Mouse (Mus musculus): ENCODE measurements around the gene Casc1. TPM values are rescaled to one million over a fixed set of nuclear protein-coding genes. Genes with fewer than 3 reads are reported as not detected.

Casc1 gene
- polyA plus RNA-seq, 1 experiment, result 1.3 TPM

DNA sequence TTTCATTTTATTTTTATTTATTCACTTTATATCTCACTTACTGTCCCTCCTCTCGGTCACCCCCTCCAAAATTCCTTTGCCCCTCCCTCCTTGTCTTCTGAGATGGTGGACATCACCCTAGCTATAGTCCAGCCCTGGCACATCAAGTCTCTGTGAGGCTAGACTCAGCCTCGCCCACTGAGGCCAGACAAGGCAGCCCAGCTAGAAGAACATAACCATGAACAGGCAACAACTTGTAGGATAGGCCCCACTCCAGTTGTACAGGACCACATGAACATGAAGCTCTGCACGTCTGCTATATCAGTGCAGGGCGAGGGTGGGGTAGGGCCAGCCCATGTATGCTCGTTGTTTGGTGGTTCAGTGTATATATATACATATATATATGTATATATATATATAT is 78.8 kb downstream of the Casc1 start:
- DNase-seq, result no peak
- no peaks in the 10 kb centered on the region for H3K27me3 ChIP-seq (ENCODE audit: control insufficient read depth, insufficient read depth, low read length)
- H3K4me1 ChIP-seq (ENCODE audit: control insufficient read depth, insufficient read depth, low read length), result no peaks in the 10 kb centered on the region
- H3K4me3 ChIP-seq (replicated peaks; ENCODE audit: insufficient read depth, low read depth, low read length), result no peak overlapping the region
- WGBS, result 85% methylated on average over 5 of the region's 5 CpGs
- TF ChIP-seq POLR2A (IDR thresholded peaks at IDR 0.05; ENCODE audit: borderline replicate concordance, insufficient read depth, low read length) (no peak), CTCF (IDR thresholded peaks at IDR 0.05; ENCODE audit: borderline replicate concordance, insufficient read depth, low read depth, low read length) (no peak)
- H3K27ac ChIP-seq (ENCODE audit: insufficient read depth, low read length), result no peak overlapping the region

DNA sequence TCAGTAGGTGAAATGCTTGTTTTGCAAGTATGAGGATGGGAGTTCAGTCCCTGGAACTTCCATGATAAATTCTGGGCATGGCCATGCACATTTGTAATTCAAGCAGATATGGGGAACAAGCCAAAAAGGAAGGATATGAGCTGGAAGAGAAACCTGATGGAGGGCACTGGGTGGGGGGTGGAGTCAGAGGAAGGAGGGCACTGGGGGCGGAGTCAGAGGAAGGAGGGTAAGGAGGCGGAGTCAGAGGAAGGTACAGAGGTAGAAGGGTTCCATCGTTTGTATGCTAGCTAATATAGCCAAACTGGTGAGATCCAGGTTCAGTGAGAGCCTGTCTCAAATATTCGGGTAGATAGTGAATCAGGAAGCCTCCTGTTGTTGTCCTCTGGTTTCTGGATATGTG is 81.2 kb downstream of the Casc1 start:
- TF ChIP-seq CTCF (IDR thresholded peaks at IDR 0.05; ENCODE audit: borderline replicate concordance, insufficient read depth, low read depth, low read length) (no peak), POLR2A (IDR thresholded peaks at IDR 0.05; ENCODE audit: borderline replicate concordance, insufficient read depth, low read length) (no peak)
- WGBS, result 83% methylated on average over 4 of the region's 4 CpGs
- Histone ChIP-seq H3K4me3 (replicated peaks; ENCODE audit: insufficient read depth, low read depth, low read length) (no peak overlapping the region), H3K27ac (ENCODE audit: insufficient read depth, low read length) (no peak overlapping the region), H3K4me1 (ENCODE audit: control insufficient read depth, insufficient read depth, low read length) (no peaks in the 10 kb centered on the region), H3K27me3 (ENCODE audit: control insufficient read depth, insufficient read depth, low read length) (no peaks in the 10 kb centered on the region)
- no peak for DNase-seq

DNA sequence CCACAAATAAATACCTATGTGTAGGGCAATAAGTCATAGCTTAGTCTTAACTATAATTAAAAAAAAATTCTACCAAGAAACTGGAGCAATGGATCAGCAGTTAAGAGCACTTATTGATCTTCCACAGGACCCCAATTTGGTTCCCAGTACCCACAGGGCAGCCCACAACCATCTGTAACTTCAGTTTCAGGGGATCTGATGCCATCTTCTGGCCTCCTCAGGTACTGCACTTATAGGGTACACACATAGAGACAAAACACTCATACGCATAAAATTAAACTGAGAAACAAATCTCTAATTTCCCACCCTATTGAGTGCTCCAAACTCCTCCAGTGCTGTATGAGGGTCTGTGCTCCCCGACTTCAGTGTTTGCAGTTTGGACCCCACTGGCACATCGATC is 83.2 kb downstream of the Casc1 start:
- WGBS, result 100% methylated on average over 3 of the region's 3 CpGs
- TF ChIP-seq CTCF (IDR thresholded peaks at IDR 0.05; ENCODE audit: borderline replicate concordance, insufficient read depth, low read depth, low read length) (no peak), POLR2A (IDR thresholded peaks at IDR 0.05; ENCODE audit: borderline replicate concordance, insufficient read depth, low read length) (no peak)
- no peak for DNase-seq
- Histone ChIP-seq H3K27me3 (ENCODE audit: control insufficient read depth, insufficient read depth, low read length) (no peaks in the 10 kb centered on the region), H3K4me1 (ENCODE audit: control insufficient read depth, insufficient read depth, low read length) (no peaks in the 10 kb centered on the region), H3K27ac (ENCODE audit: insufficient read depth, low read length) (no peak overlapping the region), H3K4me3 (replicated peaks; ENCODE audit: insufficient read depth, low read depth, low read length) (no peak overlapping the region)

DNA sequence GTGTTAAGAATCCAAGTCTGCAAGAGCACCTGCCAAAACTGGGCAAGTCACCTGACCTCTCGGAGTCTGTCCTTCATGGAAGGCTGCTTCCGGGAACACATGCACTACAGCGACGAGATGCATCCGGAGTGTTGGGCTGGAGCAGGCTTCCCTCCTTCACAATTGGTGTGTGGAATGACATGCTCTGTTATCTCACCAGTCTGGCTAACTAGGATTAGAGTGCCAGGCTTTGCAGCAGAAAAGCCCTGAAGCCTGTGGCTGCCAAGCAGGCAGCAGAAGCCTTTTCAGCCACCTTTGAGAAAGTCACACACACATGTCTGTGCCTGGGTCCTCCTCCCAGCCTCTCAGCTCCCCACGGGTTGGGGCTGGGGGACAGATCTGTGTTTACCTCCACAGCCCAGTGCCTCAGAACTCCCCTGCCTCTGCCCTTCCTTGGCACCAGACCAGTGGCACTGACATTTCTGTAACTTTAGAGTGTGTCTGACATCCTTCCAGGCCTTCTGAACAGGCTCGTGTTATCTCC is 85.2 kb downstream of the Casc1 start:
- H3K4me3 ChIP-seq (replicated peaks; ENCODE audit: insufficient read depth, low read depth, low read length), result no peak overlapping the region
- 16% methylated on average over 7 of the region's 7 CpGs for WGBS
- DNase-seq, result peak in 1 of 2 experiments; percentile 10
- no peaks in the 10 kb centered on the region for H3K27me3 ChIP-seq (ENCODE audit: control insufficient read depth, insufficient read depth, low read length)
- TF ChIP-seq POLR2A (IDR thresholded peaks at IDR 0.05; ENCODE audit: borderline replicate concordance, insufficient read depth, low read length) (no peak), CTCF (IDR thresholded peaks at IDR 0.05; ENCODE audit: borderline replicate concordance, insufficient read depth, low read depth, low read length) (no peak)
- no peaks in the 10 kb centered on the region for H3K4me1 ChIP-seq (ENCODE audit: control insufficient read depth, insufficient read depth, low read length)
- no peak overlapping the region for H3K27ac ChIP-seq (ENCODE audit: insufficient read depth, low read length)

Other genes starting within 250 kb of the Casc1 start
- 42.5 and 53.7 TPM in 2 replicates for gene Bcat1, start 134.8 kb downstream of the Casc1 start, polyA plus RNA-seq (2012; rRNA removed)
- gene Lrmp, start 95.4 kb downstream of the Casc1 start, polyA plus RNA-seq (2012; rRNA removed), result 0.55 and 0.82 TPM in 2 replicates
- 33.9 and 37.1 TPM in 2 replicates for gene Etfrf1, start 129 bp upstream of the Casc1 start, polyA plus RNA-seq (2012; rRNA removed)
- gene Kras, start 39.2 kb upstream of the Casc1 start, polyA plus RNA-seq (2012; rRNA removed), result 38.6 and 40.8 TPM in 2 replicates